Mouse (Mus musculus): Measurements from ENCODE around the gene Naaladl2.

The Naaladl2 gene

GRCm38 (mm10) chr3:23928097-23928496 lies 1216.0 kb downstream of the Naaladl2 start:
- DNase-seq: no peak

DNA sequence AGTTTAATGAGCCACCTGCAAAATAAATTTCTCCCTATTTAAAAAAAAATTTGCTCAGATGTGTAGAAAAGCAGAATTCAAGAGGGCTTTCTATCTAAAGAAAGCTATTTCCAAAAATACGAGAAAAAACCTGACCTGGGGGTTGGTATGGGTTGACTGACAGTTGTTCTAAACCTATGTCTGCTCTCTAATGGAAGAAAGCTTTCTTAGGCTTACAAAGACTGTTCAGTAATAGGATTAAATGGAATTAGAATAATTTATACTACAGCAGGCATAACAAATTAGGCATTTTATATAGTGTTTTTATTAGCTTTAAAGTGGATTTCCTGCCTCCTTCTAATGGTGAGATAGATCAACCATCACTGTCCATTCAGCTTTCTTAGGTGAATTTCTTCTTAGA lies 1236.4 kb downstream of the Naaladl2 start:
- no peak for DNase-seq

DNA sequence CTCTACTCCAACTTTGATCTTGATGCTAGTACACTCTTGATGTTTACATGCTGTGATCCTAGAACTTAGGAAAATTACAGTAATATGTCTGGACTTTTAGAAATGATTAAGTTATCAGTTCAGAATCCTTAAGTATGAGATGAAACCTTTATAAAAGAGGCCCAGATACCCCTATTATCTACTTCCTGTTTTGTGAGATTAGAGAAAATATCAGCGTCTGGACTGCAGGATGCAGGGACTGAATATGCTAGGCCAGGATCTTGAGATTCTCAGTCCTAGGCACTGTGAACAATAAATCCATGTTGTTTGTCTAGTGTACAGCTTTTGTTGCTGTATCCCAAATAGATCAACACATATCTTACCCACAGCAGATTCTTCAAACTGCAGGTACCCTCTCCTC lies 1278.4 kb downstream of the Naaladl2 start:
- no peak for DNase-seq

DNA sequence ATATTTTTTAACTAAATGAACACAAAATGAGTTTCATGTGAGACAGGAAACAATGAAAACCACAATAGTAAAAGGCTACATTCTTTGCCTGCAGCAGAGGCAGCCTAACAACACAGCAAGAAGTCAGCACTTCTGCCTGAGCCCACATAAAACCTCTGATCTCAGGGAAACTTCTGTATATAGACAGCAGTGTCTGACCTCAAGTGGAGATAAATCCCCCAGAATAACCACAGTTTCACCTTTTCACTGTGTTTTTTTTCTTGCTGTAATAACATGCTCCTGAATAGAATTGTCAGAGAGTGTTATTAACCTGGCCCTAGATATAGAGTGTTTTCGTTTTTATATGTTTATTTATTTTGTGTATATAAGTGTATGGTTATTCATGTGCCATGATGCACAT lies 1286.8 kb downstream of the Naaladl2 start:
- no peak for DNase-seq

DNA sequence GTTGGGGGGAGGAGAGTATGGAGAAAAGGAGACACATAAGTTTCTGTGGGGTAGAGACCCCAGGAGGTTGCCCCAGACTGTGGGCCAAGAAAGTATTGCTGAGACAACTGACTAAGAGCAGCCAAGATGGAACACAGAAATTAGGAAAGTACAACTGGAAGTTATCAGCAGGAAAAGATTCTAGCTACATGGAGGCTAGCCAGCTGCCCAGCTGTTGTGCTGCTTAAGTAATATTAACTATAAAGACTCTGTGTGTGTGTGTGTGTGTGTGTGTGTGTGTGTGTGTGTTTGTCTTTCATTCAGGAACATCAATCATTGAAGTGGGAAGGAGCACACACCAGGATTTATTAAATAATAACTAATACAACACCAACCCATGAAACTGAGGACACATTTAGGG lies 1326.5 kb downstream of the Naaladl2 start:
- no peak for DNase-seq

DNA sequence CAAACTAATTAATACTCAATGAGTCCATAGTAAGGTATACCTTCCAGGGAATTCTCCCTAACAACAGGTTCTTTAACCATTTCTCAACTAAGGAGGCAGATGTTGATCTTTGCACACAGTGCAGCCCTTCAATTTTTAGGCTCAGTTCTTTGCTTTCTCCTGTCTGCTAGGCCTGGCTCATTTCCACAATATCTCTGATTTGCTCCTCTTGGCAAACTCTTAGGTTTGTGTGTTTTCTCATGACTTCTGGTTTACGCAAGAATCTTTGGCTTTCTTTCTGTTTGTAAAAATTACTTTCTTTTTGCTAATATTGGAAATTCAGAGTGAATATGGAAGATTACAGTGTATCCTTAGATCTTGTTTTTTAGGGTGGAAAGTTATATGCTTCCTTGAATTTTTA lies 1385.3 kb downstream of the Naaladl2 start:
- no peak for DNase-seq
